Mouse (Mus musculus): Measurements from ENCODE around the gene Inhbb.

GRCm38 (mm10) chr1:119388664-119389396 lies 33.2 kb downstream of the Inhbb start:
- TF ChIP-seq CTCF (IDR thresholded peaks at IDR 0.05; ENCODE audit: extremely low read depth, insufficient read length, insufficient replicate concordance, low read depth, low read length) (no peak), POLR2A (IDR thresholded peaks at IDR 0.05; ENCODE audit: low read depth, low read length) (no peak)
